Mouse (Mus musculus) adrenal gland, postnatal 10 days (tissue): ENCODE data around the gene Rps11. TPM values are rescaled to one million over a fixed set of nuclear protein-coding genes. Genes with fewer than 3 reads are reported as not detected.
"Not testable (repeated sequence)": the region's sequence is repeated elsewhere in the genome, so short reads cannot be mapped to it uniquely, and the experiment has no call there.

Experiments used
- DNase-seq: peaks from one replicate; pipeline ENCODE4 v3.0.0; 2021; ENCODE audit warnings: mixed read lengths
- total RNA-seq, 2 experiments: library from RNA; stranded (reverse); gene quantifications; 2 replicates each; pipeline ENCODE4 v1.2.3; 2021

Gene Rps11
- total RNA-seq, 2 experiments from 2014 or later, result 1,283 to 1,295 TPM

DNA sequence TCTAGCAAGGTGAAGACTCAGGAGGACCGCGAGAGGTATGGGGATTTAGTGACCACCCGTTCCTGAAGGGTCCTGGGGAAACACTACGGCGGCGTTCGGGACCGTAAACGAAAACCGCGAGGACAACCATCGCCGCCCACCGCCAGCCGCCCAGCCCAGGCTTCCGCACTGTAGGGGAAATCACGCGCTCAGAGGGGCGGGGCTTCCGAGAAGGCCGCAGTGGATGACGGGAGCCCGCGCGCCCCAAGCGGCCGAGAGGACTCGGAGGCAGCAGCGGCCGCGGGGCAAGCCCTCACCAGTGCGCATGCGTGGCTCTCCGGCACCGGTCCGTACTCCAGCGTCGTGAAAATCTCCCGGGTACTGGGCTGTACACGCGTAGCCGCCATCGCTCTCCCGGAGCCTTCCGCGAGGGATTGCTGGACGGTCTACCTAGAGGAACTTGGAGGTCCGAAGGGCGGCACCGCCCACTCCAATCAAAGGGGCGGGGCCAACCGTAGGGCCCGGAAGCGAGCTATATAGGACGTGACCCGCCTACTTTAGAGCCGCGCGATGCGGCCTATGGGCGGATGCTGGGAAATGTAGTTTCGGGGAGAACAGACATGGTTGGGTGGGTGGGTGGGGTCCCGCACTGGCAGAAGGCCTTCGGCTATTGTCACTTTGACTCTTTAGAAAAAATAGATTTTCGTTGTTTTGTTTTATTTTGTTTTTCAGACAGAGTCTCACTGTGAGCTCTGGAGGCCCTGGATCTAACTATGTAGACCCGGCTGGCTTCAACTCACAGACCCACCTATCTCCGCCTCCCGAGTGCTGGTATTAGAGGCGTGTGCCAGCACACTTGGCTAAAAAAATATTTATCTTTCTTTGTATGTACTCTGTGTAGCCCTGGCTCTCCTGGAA, 30.1 kb upstream of the Rps11 start, which contains the start of the genes Pih1d1 and Aldh16a1:
Pih1d1 (plus strand) TSS at position 208 of the 897 bp plus-strand sequence.
Aldh16a1 (minus strand) TSS at position 489 of the 897 bp plus-strand sequence.
- DNase-seq, result peak; percentile 97

DNA sequence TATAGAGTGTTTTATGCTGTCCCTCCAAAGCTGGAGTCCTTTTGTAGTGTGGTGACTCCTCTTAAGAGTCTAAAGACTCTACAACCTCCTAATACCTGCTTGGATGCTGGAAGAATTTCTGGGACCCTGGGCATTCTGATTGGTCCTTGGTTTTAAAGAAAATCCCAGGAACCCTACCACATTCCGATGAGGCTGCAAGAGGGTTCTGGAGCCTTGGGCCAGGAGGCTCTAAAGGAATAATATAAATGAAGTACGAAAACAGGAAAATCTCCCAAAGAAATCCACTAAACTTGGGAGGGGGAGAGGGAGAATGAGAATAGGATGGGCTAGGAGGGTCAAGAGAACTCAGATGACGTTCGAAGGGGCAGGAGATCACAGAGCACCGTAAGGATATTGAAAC, 29.3 kb upstream of the Rps11 start:
- no peak for DNase-seq

DNA sequence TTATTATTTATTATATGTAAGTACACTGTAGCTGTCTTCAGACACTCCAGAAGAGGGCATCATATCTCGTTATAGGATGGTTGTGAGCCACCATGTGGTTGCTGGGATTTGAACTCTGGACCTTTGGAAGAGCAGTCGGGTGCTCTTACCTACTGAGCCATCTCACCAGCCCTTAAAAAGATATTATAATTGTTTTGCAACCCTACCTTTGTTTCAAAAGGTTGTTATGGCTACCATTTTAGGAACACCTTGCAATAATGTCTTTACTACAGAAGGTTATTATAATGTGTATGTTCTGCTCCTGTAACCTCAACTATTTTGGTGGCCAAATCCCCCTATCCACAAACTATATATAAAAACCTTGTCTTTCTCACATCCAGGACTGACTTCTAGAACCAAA, 28.8 kb upstream of the Rps11 start:
- DNase-seq, result not testable (repeated sequence)

- DNase-seq, result no peak
Measured at GRCm38 (mm10) chr7:45151303-45151702, 27.1 kb upstream of the Rps11 start.

GRCm38 (mm10) chr7:45150321-45150720, 26.1 kb upstream of the Rps11 start:
- DNase-seq, result no peak

GRCm38 (mm10) chr7:45149545-45149944, 25.3 kb upstream of the Rps11 start:
- no peak for DNase-seq

DNA sequence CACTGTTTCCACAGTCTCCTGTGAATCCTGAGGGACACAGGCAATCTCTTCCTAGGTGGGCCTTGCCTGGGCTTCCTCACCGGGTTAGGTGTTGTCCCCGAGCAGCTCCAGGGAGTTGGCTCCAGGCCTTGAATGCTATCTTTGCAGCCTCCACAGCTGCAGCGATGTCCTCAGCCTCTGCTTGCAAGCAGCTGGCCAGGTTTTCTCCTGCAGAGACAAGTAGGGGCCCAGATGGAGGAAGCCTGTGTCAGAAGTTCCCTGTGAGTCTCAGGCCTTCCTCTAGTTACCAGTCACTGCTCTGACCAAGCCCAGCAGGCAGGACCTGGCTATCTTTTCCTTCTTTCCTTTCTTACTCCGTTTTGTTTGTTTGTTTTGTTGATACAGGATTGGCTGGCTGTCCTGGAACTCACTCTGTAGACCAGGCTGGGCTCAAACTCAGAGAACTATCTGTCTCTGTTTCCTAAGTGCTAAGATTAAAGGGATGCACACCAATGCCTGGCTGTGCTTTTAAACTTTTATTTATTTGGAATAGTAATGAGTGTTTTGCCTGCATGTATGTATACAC, 24.4 kb upstream of the Rps11 start:
- no peak for DNase-seq

GRCm38 (mm10) chr7:45147899-45148298, 23.7 kb upstream of the Rps11 start:
- no peak for DNase-seq

GRCm38 (mm10) chr7:45147267-45147666, 23.0 kb upstream of the Rps11 start:
- no peak for DNase-seq

DNA sequence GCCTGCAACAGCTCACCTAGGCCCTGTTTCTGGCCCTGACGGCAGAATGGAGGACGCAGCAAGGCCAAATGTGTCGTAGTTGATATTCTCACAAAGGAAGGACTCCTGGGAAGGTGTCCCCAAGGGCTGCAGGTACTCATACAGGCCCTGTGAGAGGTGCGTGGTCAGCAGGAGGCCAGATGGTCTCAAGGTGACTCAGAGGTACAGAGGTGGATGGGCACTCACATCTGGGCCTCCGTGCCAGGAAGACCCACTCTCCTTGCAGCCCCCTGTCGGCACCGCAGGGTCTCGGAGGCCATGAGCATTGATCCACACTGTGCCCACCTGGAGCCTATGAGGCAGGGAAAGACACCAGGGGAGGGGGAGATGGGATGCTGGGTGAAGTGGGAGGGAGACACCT, 21.2 kb upstream of the Rps11 start:
- no peak for DNase-seq

- DNase-seq, result no peak
Measured at GRCm38 (mm10) chr7:45144368-45145174, 20.3 kb upstream of the Rps11 start.

GRCm38 (mm10) chr7:45141914-45142313, 17.7 kb upstream of the Rps11 start:
- no peak for DNase-seq

DNA sequence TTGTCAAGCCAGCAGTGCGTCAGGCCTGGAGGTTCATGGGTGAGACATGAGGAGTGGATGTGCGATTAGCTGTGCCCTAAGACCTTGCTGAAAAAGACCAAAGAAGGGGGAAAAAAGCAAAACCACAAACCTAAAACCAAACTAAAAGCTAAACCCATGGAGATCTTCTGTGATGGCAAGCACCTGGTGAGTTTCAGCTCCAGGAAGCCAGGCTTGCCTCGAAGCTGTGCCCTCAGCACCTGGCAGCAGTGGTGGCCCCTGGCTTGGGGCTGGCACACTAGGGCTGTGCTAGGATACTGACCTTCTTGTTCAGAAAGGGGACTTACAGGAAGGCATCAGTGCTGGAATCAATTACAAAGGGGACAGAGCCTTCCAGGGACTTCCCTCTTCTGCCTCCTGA, 17.1 kb upstream of the Rps11 start:
- no peak for DNase-seq

GRCm38 (mm10) chr7:45139904-45140723, 15.9 kb upstream of the Rps11 start:
- no peak for DNase-seq

DNA sequence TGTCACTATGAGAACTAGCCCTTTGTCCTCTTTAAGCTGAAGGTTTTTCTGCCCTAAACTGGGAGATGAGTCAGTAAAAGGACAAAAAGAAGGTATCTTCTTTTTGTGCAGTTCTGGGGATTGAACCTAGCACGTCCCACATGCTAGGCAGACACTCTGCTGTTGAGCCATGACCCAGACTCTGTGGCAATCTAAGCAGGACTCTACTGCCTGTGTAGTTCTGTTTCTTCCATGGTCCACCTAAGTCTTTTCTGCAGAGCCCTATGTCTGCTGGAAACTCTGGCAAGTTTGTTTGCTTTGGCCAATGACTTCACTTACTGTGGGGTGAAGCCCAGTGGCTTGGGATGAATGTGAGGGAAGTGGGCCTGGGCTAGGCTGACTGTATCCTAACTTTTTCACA, 14.2 kb upstream of the Rps11 start:
- no peak for DNase-seq

- no peak for DNase-seq
Measured at GRCm38 (mm10) chr7:45137171-45138006, 13.2 kb upstream of the Rps11 start.

GRCm38 (mm10) chr7:45135993-45136567, 11.8 kb upstream of the Rps11 start, which contains the start of the genes Gm45713 and Flt3l:
Gm45713 (minus strand) TSS chr7:45136231.
Flt3l (minus strand) TSS chr7:45136432.
- peak; percentile 96 for DNase-seq

DNA sequence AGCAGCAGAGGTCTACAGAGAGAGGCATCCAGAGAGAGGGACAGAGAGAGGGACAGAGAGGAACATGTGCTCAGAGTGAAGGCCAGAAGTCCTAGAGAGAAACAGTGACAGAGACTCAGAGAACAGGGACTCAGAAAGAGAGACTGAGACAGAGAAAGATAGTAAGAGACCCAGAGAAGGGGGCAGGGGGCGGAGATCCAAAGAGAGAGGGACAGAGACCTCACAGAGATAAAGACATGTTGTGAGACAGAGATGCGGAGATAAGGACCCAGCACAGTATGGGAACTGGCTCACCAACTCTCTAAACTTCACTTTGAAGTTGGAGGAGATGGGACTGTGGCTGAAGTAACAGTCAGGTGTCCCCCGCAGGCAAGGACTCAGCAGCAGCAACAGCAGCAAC, 11.1 kb upstream of the Rps11 start:
- no peak for DNase-seq

- DNase-seq, result no peak
Measured at GRCm38 (mm10) chr7:45134544-45135026, 10.3 kb upstream of the Rps11 start.
